Mouse (Mus musculus): Measurements from ENCODE around the gene Amigo2.

Gene Amigo2

GRCm38 (mm10) chr15:97276660-97277153 lies 29.6 kb upstream of the Amigo2 start:
- Histone ChIP-seq H3K9me3 (ENCODE audit: low read length) (no peaks in the 10 kb centered on the region), H3K4me3 (replicated peaks; ENCODE audit: low read length) (no peak overlapping the region), H3K27me3 (ENCODE audit: insufficient read depth, low read length) (no peaks in the 10 kb centered on the region), H3K36me3 (ENCODE audit: insufficient read depth, low read length) (no peaks in the 10 kb centered on the region), H3K4me1 (replicated peaks; ENCODE audit: low read depth, low read length) (peaks cover 20% of the 10 kb centered on the region)
- TF ChIP-seq POU5F1 (IDR thresholded peaks at IDR 0.05; ENCODE audit: borderline replicate concordance, low read length) (no peak), NANOG (IDR thresholded peaks at IDR 0.05; ENCODE audit: borderline replicate concordance, low read length) (no peak), CTCF (conservative IDR thresholded peaks at IDR 0.05; ENCODE audit: low read length) (no peak)

DNA sequence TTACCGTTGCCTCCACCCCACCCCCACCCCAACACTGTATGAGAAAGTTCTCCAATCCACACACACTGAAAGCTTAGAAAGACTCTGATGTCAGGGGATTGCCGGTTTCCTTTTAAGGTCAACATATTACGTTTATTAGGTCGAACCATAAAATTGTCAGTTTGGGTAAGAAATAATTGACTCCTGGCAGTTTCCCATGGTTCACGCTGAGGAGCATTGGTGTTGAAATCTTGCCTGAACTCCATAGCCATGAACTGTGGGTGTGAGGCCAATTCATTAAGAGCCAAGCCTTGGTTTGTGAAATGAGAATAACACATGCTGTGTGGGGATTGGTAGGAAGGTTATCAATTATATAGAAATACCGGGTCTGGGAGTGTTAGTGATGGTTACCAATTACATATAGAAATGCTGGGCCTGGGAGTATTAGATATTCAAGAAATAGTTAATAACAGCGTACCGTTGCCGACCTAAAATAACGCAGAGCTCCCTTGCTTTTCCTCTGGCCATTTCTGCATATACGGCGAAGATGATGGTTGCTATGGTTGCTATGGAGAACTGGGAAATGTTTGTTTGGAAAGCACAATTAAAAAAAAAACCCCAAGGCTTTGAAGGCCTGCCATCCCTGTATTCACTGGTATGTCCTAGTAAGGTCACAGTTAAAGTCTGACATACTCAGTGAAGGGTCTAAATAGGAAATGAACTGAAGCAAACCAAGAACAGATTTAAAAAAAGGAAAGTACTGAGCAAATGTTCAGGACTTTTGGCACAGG lies 28.7 kb upstream of the Amigo2 start:
- H3K9me3 ChIP-seq (ENCODE audit: low read length): no peaks in the 10 kb centered on the region
- H3K27me3 ChIP-seq (ENCODE audit: insufficient read depth, low read length): no peaks in the 10 kb centered on the region
- no peak for TF ChIP-seq NANOG (IDR thresholded peaks at IDR 0.05; ENCODE audit: borderline replicate concordance, low read length)
- TF ChIP-seq CTCF (conservative IDR thresholded peaks at IDR 0.05; ENCODE audit: low read length): no peak
- TF ChIP-seq POU5F1 (IDR thresholded peaks at IDR 0.05; ENCODE audit: borderline replicate concordance, low read length): no peak
- no peaks in the 10 kb centered on the region for H3K36me3 ChIP-seq (ENCODE audit: insufficient read depth, low read length)
- H3K4me3 ChIP-seq (replicated peaks; ENCODE audit: low read length): no peak overlapping the region
- H3K4me1 ChIP-seq (replicated peaks; ENCODE audit: low read depth, low read length): peaks cover 14% of the 10 kb centered on the region

- Histone ChIP-seq H3K4me3 (replicated peaks; ENCODE audit: low read length) (no peak overlapping the region), H3K27me3 (ENCODE audit: insufficient read depth, low read length) (no peaks in the 10 kb centered on the region), H3K4me1 (replicated peaks; ENCODE audit: low read depth, low read length) (peaks cover 7% of the 10 kb centered on the region), H3K9me3 (ENCODE audit: low read length) (no peaks in the 10 kb centered on the region), H3K36me3 (ENCODE audit: insufficient read depth, low read length) (no peaks in the 10 kb centered on the region)
- no peak for TF ChIP-seq CTCF (conservative IDR thresholded peaks at IDR 0.05; ENCODE audit: low read length)
- TF ChIP-seq NANOG (IDR thresholded peaks at IDR 0.05; ENCODE audit: borderline replicate concordance, low read length): no peak
- TF ChIP-seq POU5F1 (IDR thresholded peaks at IDR 0.05; ENCODE audit: borderline replicate concordance, low read length): no peak
Observed at GRCm38 (mm10) chr15:97272831-97273230, 25.7 kb upstream of the Amigo2 start.

DNA sequence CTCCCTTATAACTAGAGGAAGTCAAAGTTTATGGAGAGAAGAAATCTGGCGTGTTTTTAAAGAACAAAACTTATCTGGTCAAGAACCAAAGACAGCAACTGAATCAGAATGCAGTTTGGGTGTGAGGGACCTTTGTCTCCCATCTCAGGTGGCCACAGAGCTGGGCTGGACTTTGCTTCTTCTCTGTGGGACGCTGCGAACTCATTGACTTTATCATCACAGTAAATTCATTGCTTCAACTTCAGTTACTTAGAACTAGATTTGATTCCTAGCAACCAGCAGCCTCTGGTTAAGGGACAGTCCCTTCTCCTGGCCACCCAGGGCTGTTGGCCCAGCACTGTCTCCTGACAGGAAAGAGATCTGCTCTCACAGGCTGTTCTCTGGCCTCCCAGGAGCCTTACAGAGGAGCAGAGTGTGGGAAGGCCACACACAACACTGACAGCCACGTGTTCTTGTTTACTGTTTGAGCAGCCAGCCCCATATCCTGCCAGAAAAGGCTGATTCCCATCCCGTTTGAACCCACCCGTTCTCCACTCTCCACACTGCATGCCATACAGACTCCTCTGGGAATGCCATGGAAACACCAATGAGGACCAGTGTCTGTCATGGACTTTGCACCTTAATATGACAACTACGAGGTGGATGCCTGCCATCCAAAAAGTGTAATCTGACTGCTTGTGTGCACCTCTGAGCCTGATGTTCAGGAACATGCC lies 25.1 kb upstream of the Amigo2 start:
- TF ChIP-seq CTCF (conservative IDR thresholded peaks at IDR 0.05; ENCODE audit: low read length): no peak
- TF ChIP-seq NANOG (IDR thresholded peaks at IDR 0.05; ENCODE audit: borderline replicate concordance, low read length): no peak
- TF ChIP-seq POU5F1 (IDR thresholded peaks at IDR 0.05; ENCODE audit: borderline replicate concordance, low read length): no peak
- H3K9me3 ChIP-seq (ENCODE audit: low read length): no peaks in the 10 kb centered on the region
- no peak overlapping the region for H3K4me3 ChIP-seq (replicated peaks; ENCODE audit: low read length)
- peaks cover 7% of the 10 kb centered on the region for H3K4me1 ChIP-seq (replicated peaks; ENCODE audit: low read depth, low read length)
- no peaks in the 10 kb centered on the region for H3K27me3 ChIP-seq (ENCODE audit: insufficient read depth, low read length)
- H3K36me3 ChIP-seq (ENCODE audit: insufficient read depth, low read length): no peaks in the 10 kb centered on the region

GRCm38 (mm10) chr15:97267094-97267695 lies 20.1 kb upstream of the Amigo2 start:
- no peak overlapping the region for H3K4me3 ChIP-seq (replicated peaks; ENCODE audit: low read length)
- TF ChIP-seq CTCF (conservative IDR thresholded peaks at IDR 0.05; ENCODE audit: low read length) (no peak), NANOG (IDR thresholded peaks at IDR 0.05; ENCODE audit: borderline replicate concordance, low read length) (no peak), POU5F1 (IDR thresholded peaks at IDR 0.05; ENCODE audit: borderline replicate concordance, low read length) (no peak)
- H3K9me3 ChIP-seq (ENCODE audit: low read length): no peaks in the 10 kb centered on the region
- H3K4me1 ChIP-seq (replicated peaks; ENCODE audit: low read depth, low read length): 0 out of 2 replicates have a peak, but pooled peaks cover 4% of the 10 kb centered on the region
- no peaks in the 10 kb centered on the region for H3K36me3 ChIP-seq (ENCODE audit: insufficient read depth, low read length)
- no peaks in the 10 kb centered on the region for H3K27me3 ChIP-seq (ENCODE audit: insufficient read depth, low read length)

GRCm38 (mm10) chr15:97266236-97266845 lies 19.3 kb upstream of the Amigo2 start:
- Histone ChIP-seq H3K27me3 (ENCODE audit: insufficient read depth, low read length) (no peaks in the 10 kb centered on the region), H3K9me3 (ENCODE audit: low read length) (no peaks in the 10 kb centered on the region)
- TF ChIP-seq POU5F1 (IDR thresholded peaks at IDR 0.05; ENCODE audit: borderline replicate concordance, low read length) (no peak), NANOG (IDR thresholded peaks at IDR 0.05; ENCODE audit: borderline replicate concordance, low read length) (no peak), CTCF (conservative IDR thresholded peaks at IDR 0.05; ENCODE audit: low read length) (no peak)

GRCm38 (mm10) chr15:97262251-97262650 lies 15.2 kb upstream of the Amigo2 start:
- Histone ChIP-seq H3K36me3 (ENCODE audit: insufficient read depth, low read length) (no peaks in the 10 kb centered on the region), H3K27me3 (ENCODE audit: insufficient read depth, low read length) (no peaks in the 10 kb centered on the region), H3K4me3 (replicated peaks; ENCODE audit: low read length) (no peak overlapping the region), H3K9me3 (ENCODE audit: low read length) (peaks cover 13% of the 10 kb centered on the region; the same call in 1 of the 2 replicates), H3K4me1 (replicated peaks; ENCODE audit: low read depth, low read length) (no peaks in the 10 kb centered on the region)
- no peak for TF ChIP-seq NANOG (IDR thresholded peaks at IDR 0.05; ENCODE audit: borderline replicate concordance, low read length)
- no peak for TF ChIP-seq POU5F1 (IDR thresholded peaks at IDR 0.05; ENCODE audit: borderline replicate concordance, low read length)
- no peak for TF ChIP-seq CTCF (conservative IDR thresholded peaks at IDR 0.05; ENCODE audit: low read length)

More at GRCm38 (mm10) chr15:97266236-97266845, 19.3 kb upstream of the Amigo2 start:
- Histone ChIP-seq H3K4me3 (replicated peaks; ENCODE audit: low read length) (no peak overlapping the region), H3K36me3 (ENCODE audit: insufficient read depth, low read length) (no peaks in the 10 kb centered on the region), H3K4me1 (replicated peaks; ENCODE audit: low read depth, low read length) (0 out of 2 replicates have a peak, but pooled peaks cover 4% of the 10 kb centered on the region)

Measured in E14TG2a.4 (cell line).